Mouse (Mus musculus) layer of hippocampus, postnatal 25 days (tissue): Measurements from ENCODE around the gene Rad51ap1. TPM values are rescaled to one million over a fixed set of nuclear protein-coding genes. Genes with fewer than 3 reads are reported as not detected.
A peak's percentile ranks its signal among the peaks of the same experiment; 100 is the strongest.

Experiments used
- DNase-seq, 2 experiments: peaks; one replicate each; pipeline ENCODE4 v3.0.0; 2022; ENCODE audit warnings: mixed read lengths in 2 of 2, low spot score in 1 of 2; ENCODE audit errors: extremely low spot score in 1 of 2
- total RNA-seq, 2 experiments: library from RNA; stranded (reverse); gene quantifications; 2 replicates each; pipeline ENCODE4 v1.2.3; 2021

Rad51ap1 gene
- 1 to 10 TPM; 1.5 to 1.7 TPM for total RNA-seq

- DNase-seq = peak; percentile 83 to 88
Observed at GRCm38 (mm10) chr6:126939487-126940171, at the start of gene Rad51ap1, which contains the start of gene D6Wsu163e. Gene Rad51ap1 (minus strand): TSS chr6:126939587. Gene D6Wsu163e (plus strand): TSS chr6:126939962.

GRCm38 (mm10) chr6:126981539-126982234, 42.3 kb upstream of the Rad51ap1 start:
- no peak for DNase-seq

- DNase-seq = no peak
Observed at GRCm38 (mm10) chr6:126966241-126967026, 27.0 kb upstream of the Rad51ap1 start.

GRCm38 (mm10) chr6:126963426-126963825, 24.0 kb upstream of the Rad51ap1 start:
- no peak for DNase-seq

GRCm38 (mm10) chr6:126962709-126963108, 23.3 kb upstream of the Rad51ap1 start:
- DNase-seq = no peak

- DNase-seq = no peak
Observed at GRCm38 (mm10) chr6:126961371-126962018, 22.1 kb upstream of the Rad51ap1 start.

- peak; percentile 66 to 94 for DNase-seq
Observed at GRCm38 (mm10) chr6:126955734-126956133, 16.3 kb upstream of the Rad51ap1 start.

GRCm38 (mm10) chr6:126948336-126948735, 8.9 kb upstream of the Rad51ap1 start:
- no peak for DNase-seq

GRCm38 (mm10) chr6:126940451-126940850, 1.1 kb upstream of the Rad51ap1 start:
- DNase-seq = no peak

- no peak for DNase-seq
Observed at GRCm38 (mm10) chr6:126938853-126939486, 417 bp downstream of the Rad51ap1 start.

- DNase-seq = peak in 1 of 2 experiments; percentile 17
Observed at GRCm38 (mm10) chr6:126938047-126938446, 1.3 kb downstream of the Rad51ap1 start.

- no peak for DNase-seq
Observed at GRCm38 (mm10) chr6:126932896-126933295, 6.5 kb downstream of the Rad51ap1 start.

GRCm38 (mm10) chr6:126921111-126921881, 18.1 kb downstream of the Rad51ap1 start, which contains the start of gene Dyrk4:
Gene Dyrk4 (minus strand): TSS chr6:126921839.
- DNase-seq = no peak

GRCm38 (mm10) chr6:126914928-126915327, 24.5 kb downstream of the Rad51ap1 start:
- no peak for DNase-seq

GRCm38 (mm10) chr6:126910727-126911126, 28.7 kb downstream of the Rad51ap1 start:
- DNase-seq = no peak

- no peak for DNase-seq
Observed at GRCm38 (mm10) chr6:126907876-126908275, 31.5 kb downstream of the Rad51ap1 start.

- no peak for DNase-seq
Observed at GRCm38 (mm10) chr6:126907378-126907777, 32.0 kb downstream of the Rad51ap1 start.

- DNase-seq = no peak
Observed at GRCm38 (mm10) chr6:126877118-126877517, 62.3 kb downstream of the Rad51ap1 start.
